Mouse (Mus musculus): Measurements from ENCODE around the gene Prpf40b. TPM values are rescaled to one million over a fixed set of nuclear protein-coding genes. Genes with fewer than 3 reads are reported as not detected.

The Prpf40b gene
- total and polyA plus RNA-seq, 2 experiments = 7.9 to 27.9 TPM

GRCm38 (mm10) chr15:99343414-99344147 is 48.7 kb downstream of the Prpf40b start:
- no peak for DNase-seq (ENCODE audit: extremely low read depth, low read depth, low spot score)
- H3K36me3 ChIP-seq (ENCODE audit: control insufficient read depth, insufficient read depth, low read length) = no peaks in the 10 kb centered on the region
- H3K9ac ChIP-seq (ENCODE audit: low read depth, low read length) = no peak overlapping the region
- 0 out of 2 replicates have a peak overlapping the region, but pooled peaks have one; percentile 19 for H3K27ac ChIP-seq (replicated peaks; ENCODE audit: insufficient read depth, low read depth, low read length)
- no peaks in the 10 kb centered on the region for H3K79me2 ChIP-seq (ENCODE audit: control insufficient read depth, insufficient read depth, low read length)
- H3K27me3 ChIP-seq (ENCODE audit: control insufficient read depth, insufficient read depth, low read length) = no peaks in the 10 kb centered on the region
- H3K4me1 ChIP-seq (ENCODE audit: control insufficient read depth, insufficient read depth, low read length) = peaks cover 4% of the 10 kb centered on the region
- H3K4me3 ChIP-seq (ENCODE audit: insufficient read depth, low read depth, low read length) = no peak overlapping the region
- 76% methylated on average over 5 of the region's 5 CpGs for WGBS
- TF ChIP-seq POLR2A (IDR thresholded peaks at IDR 0.05; ENCODE audit: extremely low read depth, insufficient read depth, low read length) (no peak), CTCF (IDR thresholded peaks at IDR 0.05; ENCODE audit: low read depth, low read length) (no peak)

GRCm38 (mm10) chr15:99344148-99344870 is 49.4 kb downstream of the Prpf40b start:
- H3K36me3 ChIP-seq (ENCODE audit: control insufficient read depth, insufficient read depth, low read length) = no peaks in the 10 kb centered on the region
- no peaks in the 10 kb centered on the region for H3K27me3 ChIP-seq (ENCODE audit: control insufficient read depth, insufficient read depth, low read length)
- H3K79me2 ChIP-seq (ENCODE audit: control insufficient read depth, insufficient read depth, low read length) = no peaks in the 10 kb centered on the region
- H3K9ac ChIP-seq (ENCODE audit: low read depth, low read length) = no peak overlapping the region
- H3K4me3 ChIP-seq (ENCODE audit: insufficient read depth, low read depth, low read length) = no peak overlapping the region
- no peak for TF ChIP-seq CTCF (IDR thresholded peaks at IDR 0.05; ENCODE audit: low read depth, low read length)
- TF ChIP-seq POLR2A (IDR thresholded peaks at IDR 0.05; ENCODE audit: extremely low read depth, insufficient read depth, low read length) = no peak
- H3K27ac ChIP-seq (replicated peaks; ENCODE audit: insufficient read depth, low read depth, low read length) = 0 out of 2 replicates have a peak overlapping the region, but pooled peaks have one; percentile 19
- WGBS = 78% methylated on average over 8 of the region's 8 CpGs
- DNase-seq (ENCODE audit: extremely low read depth, low read depth, low spot score) = peak; percentile 9
- H3K4me1 ChIP-seq (ENCODE audit: control insufficient read depth, insufficient read depth, low read length) = peaks cover 4% of the 10 kb centered on the region

- H3K27ac ChIP-seq (replicated peaks; ENCODE audit: insufficient read depth, low read depth, low read length) = no peak overlapping the region
- no peaks in the 10 kb centered on the region for H3K79me2 ChIP-seq (ENCODE audit: control insufficient read depth, insufficient read depth, low read length)
- no peak for DNase-seq (ENCODE audit: extremely low read depth, low read depth, low spot score)
- H3K36me3 ChIP-seq (ENCODE audit: control insufficient read depth, insufficient read depth, low read length) = no peaks in the 10 kb centered on the region
- no peak overlapping the region for H3K9ac ChIP-seq (ENCODE audit: low read depth, low read length)
- peaks cover 4% of the 10 kb centered on the region for H3K4me1 ChIP-seq (ENCODE audit: control insufficient read depth, insufficient read depth, low read length)
- H3K27me3 ChIP-seq (ENCODE audit: control insufficient read depth, insufficient read depth, low read length) = no peaks in the 10 kb centered on the region
- H3K4me3 ChIP-seq (ENCODE audit: insufficient read depth, low read depth, low read length) = no peak overlapping the region
- no peak for TF ChIP-seq POLR2A (IDR thresholded peaks at IDR 0.05; ENCODE audit: extremely low read depth, insufficient read depth, low read length)
- no peak for TF ChIP-seq CTCF (IDR thresholded peaks at IDR 0.05; ENCODE audit: low read depth, low read length)
- 78% methylated on average over 4 of the region's 4 CpGs for WGBS
Observed at GRCm38 (mm10) chr15:99344961-99345360, 50.1 kb downstream of the Prpf40b start.

- WGBS = 79% methylated on average over 6 of the region's 6 CpGs
- no peak overlapping the region for H3K27ac ChIP-seq (replicated peaks; ENCODE audit: insufficient read depth, low read depth, low read length)
- TF ChIP-seq POLR2A (IDR thresholded peaks at IDR 0.05; ENCODE audit: extremely low read depth, insufficient read depth, low read length) (no peak), CTCF (IDR thresholded peaks at IDR 0.05; ENCODE audit: low read depth, low read length) (no peak)
Observed at GRCm38 (mm10) chr15:99351610-99352009, 56.7 kb downstream of the Prpf40b start.

GRCm38 (mm10) chr15:99352306-99352705 is 57.4 kb downstream of the Prpf40b start:
- no peaks in the 10 kb centered on the region for H3K27me3 ChIP-seq (ENCODE audit: control insufficient read depth, insufficient read depth, low read length)
- no peak overlapping the region for H3K9ac ChIP-seq (ENCODE audit: low read depth, low read length)
- no peak for DNase-seq (ENCODE audit: extremely low read depth, low read depth, low spot score)
- no peaks in the 10 kb centered on the region for H3K4me1 ChIP-seq (ENCODE audit: control insufficient read depth, insufficient read depth, low read length)
- no peak for TF ChIP-seq CTCF (IDR thresholded peaks at IDR 0.05; ENCODE audit: low read depth, low read length)
- TF ChIP-seq POLR2A (IDR thresholded peaks at IDR 0.05; ENCODE audit: extremely low read depth, insufficient read depth, low read length) = no peak
- no peak overlapping the region for H3K4me3 ChIP-seq (ENCODE audit: insufficient read depth, low read depth, low read length)
- no peaks in the 10 kb centered on the region for H3K79me2 ChIP-seq (ENCODE audit: control insufficient read depth, insufficient read depth, low read length)
- H3K27ac ChIP-seq (replicated peaks; ENCODE audit: insufficient read depth, low read depth, low read length) = no peak overlapping the region
- 84% methylated on average over 5 of the region's 5 CpGs for WGBS
- H3K36me3 ChIP-seq (ENCODE audit: control insufficient read depth, insufficient read depth, low read length) = no peaks in the 10 kb centered on the region

More at GRCm38 (mm10) chr15:99351610-99352009, 56.7 kb downstream of the Prpf40b start:
- Histone ChIP-seq H3K4me1 (ENCODE audit: control insufficient read depth, insufficient read depth, low read length) (no peaks in the 10 kb centered on the region), H3K4me3 (ENCODE audit: insufficient read depth, low read depth, low read length) (no peak overlapping the region), H3K36me3 (ENCODE audit: control insufficient read depth, insufficient read depth, low read length) (no peaks in the 10 kb centered on the region), H3K9ac (ENCODE audit: low read depth, low read length) (no peak overlapping the region), H3K27me3 (ENCODE audit: control insufficient read depth, insufficient read depth, low read length) (no peaks in the 10 kb centered on the region), H3K79me2 (ENCODE audit: control insufficient read depth, insufficient read depth, low read length) (no peaks in the 10 kb centered on the region)
- DNase-seq (ENCODE audit: extremely low read depth, low read depth, low spot score) = no peak

Data from liver, adult 2 months (tissue).